Mouse (Mus musculus) megakaryocyte, embryonic 14.5 days (primary cell): ENCODE measurements around the gene Plxna2.

Experiments used
- FLI1 ChIP-seq: IDR thresholded peaks from 2 replicates; pipeline ENCODE4 v1.6.1; 2012; ENCODE audit warnings: low read length, inconsistent platforms, mixed read lengths
- GATA1 ChIP-seq: IDR thresholded peaks from 3 replicates; pipeline ENCODE4 v1.6.1; 2012; ENCODE audit warnings: mixed read lengths, low read length, inconsistent platforms, borderline replicate concordance

GRCm38 (mm10) chr1:194620245-194620991 is 2.4 kb downstream of the Plxna2 start:
- no peak for TF ChIP-seq GATA1
- no peak for TF ChIP-seq FLI1
